Mouse (Mus musculus) embryonic fibroblast, embryonic 13.5 days (primary cell): Measurements from ENCODE around the gene Tpm3. TPM values are rescaled to one million over a fixed set of nuclear protein-coding genes. Genes with fewer than 3 reads are reported as not detected.
"Not testable (repeated sequence)": the region's sequence is repeated elsewhere in the genome, so short reads cannot be mapped to it uniquely, and the experiment has no call there.

ENCODE experiments used
- H3K27ac ChIP-seq: 2 replicates; pipeline ENCODE4 v1.5.1; 2012; ENCODE audit warnings: low read length, control low read depth, inconsistent platforms; ENCODE audit not compliant: insufficient read depth
- H3K4me1 ChIP-seq: 2 replicates; pipeline ENCODE4 v1.6.1; 2011; ENCODE audit warnings: low read length; ENCODE audit not compliant: control insufficient read depth, insufficient read depth
- H3K4me3 ChIP-seq: 2 replicates; pipeline ENCODE4 v1.5.1; 2011; ENCODE audit warnings: mild to moderate bottlenecking, control low read depth, low read length; ENCODE audit not compliant: insufficient read depth
- CTCF ChIP-seq: IDR thresholded peaks from 2 replicates; pipeline ENCODE4 v1.5.1; 2011; ENCODE audit warnings: mild to moderate bottlenecking, control low read depth, low read length, moderate library complexity, borderline replicate concordance; ENCODE audit not compliant: insufficient read depth
- POLR2A ChIP-seq: IDR thresholded peaks from 2 replicates; pipeline ENCODE4 v1.6.1; 2011; ENCODE audit warnings: low read depth, mild to moderate bottlenecking, control low read depth, low read length, moderate library complexity
- polyA plus RNA-seq: library from polyadenylated mRNA; stranded (reverse); fragments of >200 nt; gene quantifications from 2 replicates; pipeline ENCODE4 v1.2.4, GENCODE M21; 2011; ENCODE audit warnings: low read depth; ENCODE audit not compliant: missing spikeins, insufficient read length

Tpm3 gene
- polyA plus RNA-seq, 1 experiment: 498 TPM

GRCm38 (mm10) chr3:90102239-90102638 lies 29.8 kb downstream of the Tpm3 start:
- no peak overlapping the region for H3K27ac ChIP-seq
- TF ChIP-seq CTCF (no peak), POLR2A (no peak)
- H3K4me1 ChIP-seq: no peaks in the 10 kb centered on the region
- no peak overlapping the region for H3K4me3 ChIP-seq

GRCm38 (mm10) chr3:90103176-90103575 lies 30.7 kb downstream of the Tpm3 start:
- Histone ChIP-seq H3K4me1 (no peaks in the 10 kb centered on the region), H3K4me3 (no peak overlapping the region), H3K27ac (no peak overlapping the region)
- TF ChIP-seq CTCF: no peak
- no peak for TF ChIP-seq POLR2A

GRCm38 (mm10) chr3:90103938-90104337 lies 31.5 kb downstream of the Tpm3 start, which contains the start of gene Nup210l:
Gene Nup210l, plus strand, starts transcription at chr3:90104132.
- H3K27ac ChIP-seq: no peak within 1 kb of the TSS
- no peak within 1 kb of the TSS for H3K4me3 ChIP-seq
- TF ChIP-seq CTCF: no peak
- TF ChIP-seq POLR2A: no peak
- H3K4me1 ChIP-seq: no peaks in the 10 kb centered on the region

GRCm38 (mm10) chr3:90111706-90112105 lies 39.3 kb downstream of the Tpm3 start:
- H3K4me1 ChIP-seq: no peaks in the 10 kb centered on the region
- H3K27ac ChIP-seq: no peak overlapping the region
- H3K4me3 ChIP-seq: no peak overlapping the region
- no peak for TF ChIP-seq POLR2A
- TF ChIP-seq CTCF: no peak

GRCm38 (mm10) chr3:90114342-90114741 lies 41.9 kb downstream of the Tpm3 start:
- H3K4me3 ChIP-seq: no peak overlapping the region
- H3K4me1 ChIP-seq: no peaks in the 10 kb centered on the region
- TF ChIP-seq POLR2A: no peak
- H3K27ac ChIP-seq: no peak overlapping the region

- Histone ChIP-seq H3K27ac (no peak overlapping the region), H3K4me3 (no peak overlapping the region), H3K4me1 (no peaks in the 10 kb centered on the region)
- TF ChIP-seq POLR2A: no peak
Measured at GRCm38 (mm10) chr3:90115526-90115925, 43.1 kb downstream of the Tpm3 start.

GRCm38 (mm10) chr3:90118132-90118790 lies 45.8 kb downstream of the Tpm3 start:
- H3K27ac ChIP-seq: no peak overlapping the region
- no peak overlapping the region for H3K4me3 ChIP-seq
- TF ChIP-seq POLR2A (no peak), CTCF (no peak)
- no peaks in the 10 kb centered on the region for H3K4me1 ChIP-seq

- not testable (repeated sequence) for H3K27ac ChIP-seq, H3K4me3 ChIP-seq, H3K4me1 ChIP-seq
Measured at GRCm38 (mm10) chr3:90122036-90122435, 49.6 kb downstream of the Tpm3 start.

GRCm38 (mm10) chr3:90125710-90126109 lies 53.3 kb downstream of the Tpm3 start:
- Histone ChIP-seq H3K27ac (no peak overlapping the region), H3K4me1 (no peaks in the 10 kb centered on the region), H3K4me3 (no peak overlapping the region)
- no peak for TF ChIP-seq CTCF
- no peak for TF ChIP-seq POLR2A

- Histone ChIP-seq H3K4me1 (no peaks in the 10 kb centered on the region), H3K4me3 (no peak overlapping the region), H3K27ac (no peak overlapping the region)
- TF ChIP-seq POLR2A: no peak
- no peak for TF ChIP-seq CTCF
Measured at GRCm38 (mm10) chr3:90127881-90128280, 55.4 kb downstream of the Tpm3 start.

GRCm38 (mm10) chr3:90132745-90133144 lies 60.3 kb downstream of the Tpm3 start:
- H3K4me1 ChIP-seq: no peaks in the 10 kb centered on the region
- no peak overlapping the region for H3K27ac ChIP-seq
- TF ChIP-seq CTCF: no peak
- no peak for TF ChIP-seq POLR2A
- no peak overlapping the region for H3K4me3 ChIP-seq
